Mouse (Mus musculus): ENCODE results near the gene Duxbl3. TPM values are rescaled to one million over a fixed set of nuclear protein-coding genes. Genes with fewer than 3 reads are reported as not detected.
"Not testable (repeated sequence)": the region's sequence is repeated elsewhere in the genome, so short reads cannot be mapped to it uniquely, and the experiment has no call there.

Gene Duxbl3
- total RNA-seq (2021) = under 1 TPM in 1 of 2 experiments, not detected in 1; 0.10 TPM
- long read RNA-seq, experiment 1, partial matches to known transcripts = 0 of 1 reads
- long read RNA-seq, experiment 1, other reads (novel, unspliced or antisense) = 1 of 1 reads
- long read RNA-seq, experiment 2, partial matches to known transcripts = 0 of 1 reads
- long read RNA-seq, experiment 2, other reads (novel, unspliced or antisense) = 1 of 1 reads

DNA sequence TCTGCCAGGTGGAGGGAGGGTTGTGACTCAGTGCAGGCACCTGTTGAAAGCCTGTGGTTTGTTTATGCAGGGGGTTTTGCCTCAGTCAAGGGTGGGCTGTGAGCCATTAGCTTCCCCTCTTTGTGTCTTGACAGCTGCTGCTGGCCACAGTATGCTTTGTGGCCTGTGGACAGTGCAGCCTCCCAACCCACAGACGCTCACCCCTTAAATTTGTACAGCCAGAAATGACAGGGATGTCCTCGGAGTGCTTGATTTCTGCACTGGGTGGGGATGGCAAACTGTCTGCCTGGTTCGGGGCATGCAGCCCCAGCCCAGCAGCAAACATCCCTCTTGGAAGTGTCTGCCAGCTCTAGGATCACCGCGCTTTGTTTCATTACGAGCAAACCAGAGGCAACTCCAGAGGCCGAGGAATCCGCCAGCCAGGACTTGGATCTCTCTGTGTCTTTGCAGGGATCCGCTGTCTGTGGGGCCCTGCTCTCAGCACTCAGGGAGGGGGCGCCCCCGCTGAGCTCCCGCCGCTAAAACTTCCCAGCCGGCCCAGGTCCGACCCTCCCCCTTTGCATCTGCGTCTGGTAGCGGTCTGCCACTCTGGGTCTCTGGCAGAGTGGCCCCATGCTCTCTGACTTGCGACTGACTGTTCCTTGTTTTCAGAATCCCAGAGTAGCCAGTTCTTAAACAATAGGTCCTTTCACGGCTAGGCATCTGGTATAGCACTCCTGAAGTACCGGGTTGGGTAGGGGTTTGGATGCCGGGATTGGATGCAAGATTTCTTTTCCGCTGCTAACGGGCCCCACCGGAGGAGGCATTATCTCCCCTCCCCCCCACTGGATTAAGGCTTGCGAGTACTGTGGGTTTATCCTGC is at the start of gene Duxbl3:
TSS of gene Duxbl3 (plus strand) at position 207 of the 862 bp plus-strand sequence.
- DNase-seq; intact Hi-C loops (cut with DNase I): not testable (repeated sequence)

- intact Hi-C loops (cut with DNase I); DNase-seq: not testable (repeated sequence)
These were observed 41.3 kb upstream of the Duxbl3 start for GRCm38 (mm10) chr14:26216233-26217000.

- DNase-seq; intact Hi-C loops (cut with DNase I): not testable (repeated sequence)
These were observed 20.6 kb upstream of the Duxbl3 start for GRCm38 (mm10) chr14:26237183-26237582.

DNA sequence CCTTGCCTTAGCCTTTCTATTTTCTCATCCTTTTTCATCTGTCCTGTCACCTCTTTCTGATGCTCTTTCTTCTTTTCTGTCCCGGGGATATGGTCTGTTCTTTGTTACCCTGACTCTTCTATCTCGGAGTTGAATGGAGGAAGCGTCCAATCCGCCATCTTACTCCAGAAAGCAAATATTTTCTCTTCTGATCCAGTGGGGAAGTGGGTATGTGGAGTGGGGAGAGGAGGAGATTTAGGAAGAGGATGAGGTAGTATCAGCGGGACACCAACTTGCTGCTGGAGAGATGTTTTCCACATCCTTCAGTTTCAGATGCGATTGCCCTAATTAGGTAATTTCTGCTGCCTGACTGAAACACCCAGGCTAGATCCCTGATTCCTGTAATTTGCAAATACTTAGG is 967 bp downstream of the Duxbl3 start:
- intact Hi-C loops (cut with DNase I); DNase-seq: not testable (repeated sequence)

- intact Hi-C loops (cut with DNase I); DNase-seq: not testable (repeated sequence)
These were observed 29.0 kb downstream of the Duxbl3 start for GRCm38 (mm10) chr14:26286737-26287136.

DNA sequence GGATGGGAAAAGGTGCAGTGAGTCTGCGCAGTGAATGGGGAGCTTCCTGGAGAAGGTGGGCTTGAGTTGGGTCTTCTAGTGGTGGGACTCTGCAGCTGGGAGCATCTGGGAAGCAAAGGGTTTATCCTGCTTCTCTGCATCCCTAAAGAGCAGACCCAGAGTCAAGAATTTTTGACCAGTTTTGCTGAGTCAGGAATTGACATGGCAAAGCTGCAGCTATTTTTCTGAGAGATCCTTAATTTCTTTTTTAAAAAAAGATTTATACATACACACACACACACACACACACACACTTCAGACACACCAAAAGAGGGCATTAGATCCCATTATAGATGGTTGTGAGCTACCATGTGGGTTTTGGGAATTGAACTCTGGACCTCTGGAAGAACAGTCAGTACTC is 36.1 kb downstream of the Duxbl3 start:
- intact Hi-C loops (cut with DNase I) = no loop called here
- DNase-seq = no peak

DNA sequence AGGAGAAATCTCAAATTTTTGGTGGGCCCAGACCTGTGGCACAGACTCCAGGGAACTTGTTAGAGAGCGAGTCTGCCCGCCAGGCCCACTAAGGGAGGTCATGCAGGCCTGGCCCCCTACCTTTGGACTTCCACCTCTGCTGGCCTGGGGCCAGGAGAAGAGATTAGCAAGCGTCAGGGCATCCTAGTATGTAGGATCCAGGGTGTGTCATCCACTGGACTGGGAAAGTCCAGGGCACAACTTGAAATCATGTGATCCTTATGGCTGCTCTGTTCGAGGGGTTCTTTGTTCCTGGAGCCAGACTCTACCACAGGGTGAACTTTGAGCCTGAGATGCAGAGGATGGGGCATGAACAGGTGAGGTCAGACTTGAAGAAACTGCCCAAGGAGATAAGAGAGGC is 39.3 kb downstream of the Duxbl3 start:
- no peak for DNase-seq
- intact Hi-C loops (cut with DNase I) = no loop called here

GRCm38 (mm10) chr14:26297484-26297883 is 39.7 kb downstream of the Duxbl3 start:
- no peak for DNase-seq
- intact Hi-C loops (cut with DNase I) = no loop called here

GRCm38 (mm10) chr14:26303111-26303510 is 45.3 kb downstream of the Duxbl3 start:
- intact Hi-C loops (cut with DNase I) = no loop called here

GRCm38 (mm10) chr14:26306032-26306431 is 48.3 kb downstream of the Duxbl3 start:
- intact Hi-C loops (cut with DNase I) = no loop called here
- DNase-seq = no peak

More at GRCm38 (mm10) chr14:26303111-26303510, 45.3 kb downstream of the Duxbl3 start:
- no peak for DNase-seq

- intact Hi-C loops (cut with DNase I) = no loop called here
- no peak for DNase-seq
These were observed 51.1 kb downstream of the Duxbl3 start for GRCm38 (mm10) chr14:26308813-26309212.

DNA sequence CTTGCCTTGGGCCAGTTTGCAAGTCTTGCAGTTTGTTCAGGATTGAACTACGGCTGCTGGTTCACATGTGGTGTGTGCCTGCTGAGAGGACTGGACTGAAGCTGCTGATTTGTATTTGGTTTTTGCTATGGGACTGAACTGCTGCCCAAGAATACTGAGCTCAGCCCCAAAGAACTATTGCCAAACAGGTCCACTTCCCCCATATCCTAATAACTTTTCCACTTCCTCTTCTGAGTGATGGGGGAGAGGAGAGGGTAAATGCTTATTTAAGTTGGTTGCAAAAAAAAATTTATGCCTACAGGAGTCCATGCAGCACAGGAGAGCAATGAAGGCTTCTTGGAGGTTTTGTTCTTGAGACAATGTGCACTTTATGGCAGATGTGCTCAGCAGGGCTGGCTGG is 51.7 kb downstream of the Duxbl3 start:
- no peak for DNase-seq
- intact Hi-C loops (cut with DNase I) = no loop called here

- intact Hi-C loops (cut with DNase I) = no loop called here
- no peak for DNase-seq
These were observed 58.5 kb downstream of the Duxbl3 start for GRCm38 (mm10) chr14:26316246-26316730.

Other genes starting within 250 kb of the Duxbl3 start
- 1 to 10 TPM; 2.9 to 5.9 TPM for gene Gm9780, start 215.3 kb upstream of the Duxbl3 start, total RNA-seq (2021)
- 1 to 10 TPM; 1.3 to 3.7 TPM for gene Tmem254c, start 190.6 kb upstream of the Duxbl3 start, total RNA-seq (2021)
- gene Cphx2, start 176.4 kb upstream of the Duxbl3 start, total RNA-seq (2021) = not detected
- gene Cphx3, start 175.7 kb upstream of the Duxbl3 start, total RNA-seq (2021) = not detected
- not detected for gene Duxbl2, start 139.6 kb upstream of the Duxbl3 start, total RNA-seq (2021)
- 10 to 100 TPM; 28.3 to 32.6 TPM for gene Plac9b, start 75.5 kb upstream of the Duxbl3 start, total RNA-seq (2021)
- gene Tmem254b, start 50.9 kb upstream of the Duxbl3 start, total RNA-seq (2021) = 1 to 10 TPM in 1 of 2 experiments, not detected in 1; 2.5 TPM